Mouse (Mus musculus): Measurements from ENCODE around the gene Tti1. TPM values are rescaled to one million over a fixed set of nuclear protein-coding genes. Genes with fewer than 3 reads are reported as not detected.

Tti1 gene
- polyA plus RNA-seq, 1 experiment from 2014 or later, result 21.1 TPM

- Histone ChIP-seq H3K4me3 (ENCODE audit: low read depth, low read length) (no peak overlapping the region), H3K4me2 (replicated peaks; ENCODE audit: low read depth, low read length) (no peak overlapping the region), H3K9me3 (ENCODE audit: control insufficient read depth, low read depth, low read length) (no peaks in the 10 kb centered on the region), H3K36me3 (ENCODE audit: control insufficient read depth, insufficient read depth, low read length) (peaks cover 7% of the 10 kb centered on the region; the same call in 1 of the 2 replicates), H3K27me3 (ENCODE audit: control insufficient read depth, insufficient read depth, low read length) (no peaks in the 10 kb centered on the region), H3K27ac (ENCODE audit: low read length) (no peak overlapping the region), H3K9ac (replicated peaks; ENCODE audit: low read depth, low read length) (no peak overlapping the region), H3K4me1 (ENCODE audit: control insufficient read depth, insufficient read depth, low read length) (0 out of 2 replicates have a peak, but pooled peaks cover 8% of the 10 kb centered on the region)
- 48% methylated on average over 5 of the region's 5 CpGs for whole genome bisulfite sequencing
- no peak for ATAC-seq (ENCODE audit: insufficient number of reproducible peaks, insufficient read depth, low FRiP score, low read depth)
These were observed 49.0 kb downstream of the Tti1 start for GRCm38 (mm10) chr2:157979241-157979640.

GRCm38 (mm10) chr2:157975595-157975994, 52.6 kb downstream of the Tti1 start:
- WGBS, result 3% methylated on average over 7 of the region's 7 CpGs
- no peak overlapping the region for H3K4me2 ChIP-seq (replicated peaks; ENCODE audit: low read depth, low read length)
- ATAC-seq (ENCODE audit: insufficient number of reproducible peaks, insufficient read depth, low FRiP score, low read depth), result no peak

GRCm38 (mm10) chr2:157974604-157975501, 53.4 kb downstream of the Tti1 start:
- Histone ChIP-seq H3K27me3 (ENCODE audit: control insufficient read depth, insufficient read depth, low read length) (no peaks in the 10 kb centered on the region), H3K4me2 (replicated peaks; ENCODE audit: low read depth, low read length) (no peak overlapping the region)
- 4% methylated on average over 23 of the region's 23 CpGs for WGBS

More at GRCm38 (mm10) chr2:157975595-157975994, 52.6 kb downstream of the Tti1 start:
- H3K36me3 ChIP-seq (ENCODE audit: control insufficient read depth, insufficient read depth, low read length), result no peaks in the 10 kb centered on the region
- H3K4me1 ChIP-seq (ENCODE audit: control insufficient read depth, insufficient read depth, low read length), result 0 out of 2 replicates have a peak, but pooled peaks cover 8% of the 10 kb centered on the region
- H3K9ac ChIP-seq (replicated peaks; ENCODE audit: low read depth, low read length), result no peak overlapping the region
- no peak overlapping the region for H3K27ac ChIP-seq (ENCODE audit: low read length)
- no peaks in the 10 kb centered on the region for H3K9me3 ChIP-seq (ENCODE audit: control insufficient read depth, low read depth, low read length)
- H3K27me3 ChIP-seq (ENCODE audit: control insufficient read depth, insufficient read depth, low read length), result no peaks in the 10 kb centered on the region
- no peak overlapping the region for H3K4me3 ChIP-seq (ENCODE audit: low read depth, low read length)

GRCm38 (mm10) chr2:157970669-157971068, 57.6 kb downstream of the Tti1 start:
- 0 out of 2 replicates have a peak, but pooled peaks cover 6% of the 10 kb centered on the region for H3K4me1 ChIP-seq (ENCODE audit: control insufficient read depth, insufficient read depth, low read length)
- H3K36me3 ChIP-seq (ENCODE audit: control insufficient read depth, insufficient read depth, low read length), result no peaks in the 10 kb centered on the region
- no peak for ATAC-seq (ENCODE audit: insufficient number of reproducible peaks, insufficient read depth, low FRiP score, low read depth)
- no peak overlapping the region for H3K4me2 ChIP-seq (replicated peaks; ENCODE audit: low read depth, low read length)
- H3K27ac ChIP-seq (ENCODE audit: low read length), result no peak overlapping the region
- no peaks in the 10 kb centered on the region for H3K9me3 ChIP-seq (ENCODE audit: control insufficient read depth, low read depth, low read length)
- H3K4me3 ChIP-seq (ENCODE audit: low read depth, low read length), result no peak overlapping the region
- 2% methylated on average over 3 of the region's 3 CpGs for WGBS
- no peak overlapping the region for H3K9ac ChIP-seq (replicated peaks; ENCODE audit: low read depth, low read length)
- H3K27me3 ChIP-seq (ENCODE audit: control insufficient read depth, insufficient read depth, low read length), result no peaks in the 10 kb centered on the region

More at GRCm38 (mm10) chr2:157974604-157975501, 53.4 kb downstream of the Tti1 start:
- Histone ChIP-seq H3K9ac (replicated peaks; ENCODE audit: low read depth, low read length) (no peak overlapping the region), H3K27ac (ENCODE audit: low read length) (no peak overlapping the region), H3K9me3 (ENCODE audit: control insufficient read depth, low read depth, low read length) (no peaks in the 10 kb centered on the region), H3K4me1 (ENCODE audit: control insufficient read depth, insufficient read depth, low read length) (0 out of 2 replicates have a peak, but pooled peaks cover 8% of the 10 kb centered on the region), H3K4me3 (ENCODE audit: low read depth, low read length) (no peak overlapping the region), H3K36me3 (ENCODE audit: control insufficient read depth, insufficient read depth, low read length) (no peaks in the 10 kb centered on the region)
- ATAC-seq (ENCODE audit: insufficient number of reproducible peaks, insufficient read depth, low FRiP score, low read depth), result no peak

- no peaks in the 10 kb centered on the region for H3K9me3 ChIP-seq (ENCODE audit: control insufficient read depth, low read depth, low read length)
- no peak overlapping the region for H3K27ac ChIP-seq (ENCODE audit: low read length)
- ATAC-seq (ENCODE audit: insufficient number of reproducible peaks, insufficient read depth, low FRiP score, low read depth), result no peak
- H3K36me3 ChIP-seq (ENCODE audit: control insufficient read depth, insufficient read depth, low read length), result no peaks in the 10 kb centered on the region
- H3K27me3 ChIP-seq (ENCODE audit: control insufficient read depth, insufficient read depth, low read length), result no peaks in the 10 kb centered on the region
- no peak overlapping the region for H3K9ac ChIP-seq (replicated peaks; ENCODE audit: low read depth, low read length)
- no peak overlapping the region for H3K4me3 ChIP-seq (ENCODE audit: low read depth, low read length)
- no peak overlapping the region for H3K4me2 ChIP-seq (replicated peaks; ENCODE audit: low read depth, low read length)
- 0 out of 2 replicates have a peak, but pooled peaks cover under 1% of the 10 kb centered on the region for H3K4me1 ChIP-seq (ENCODE audit: control insufficient read depth, insufficient read depth, low read length)
- 67% methylated on average over 6 of the region's 6 CpGs for WGBS
These were observed 58.1 kb downstream of the Tti1 start for GRCm38 (mm10) chr2:157970124-157970523.

GRCm38 (mm10) chr2:157967856-157968255, 60.4 kb downstream of the Tti1 start:
- no peak overlapping the region for H3K4me2 ChIP-seq (replicated peaks; ENCODE audit: low read depth, low read length)
- no peak for ATAC-seq (ENCODE audit: insufficient number of reproducible peaks, insufficient read depth, low FRiP score, low read depth)
- H3K36me3 ChIP-seq (ENCODE audit: control insufficient read depth, insufficient read depth, low read length), result no peaks in the 10 kb centered on the region
- 19% methylated on average over 3 of the region's 3 CpGs for WGBS
- H3K4me1 ChIP-seq (ENCODE audit: control insufficient read depth, insufficient read depth, low read length), result no peaks in the 10 kb centered on the region
- H3K9ac ChIP-seq (replicated peaks; ENCODE audit: low read depth, low read length), result no peak overlapping the region
- H3K27ac ChIP-seq (ENCODE audit: low read length), result no peak overlapping the region
- H3K27me3 ChIP-seq (ENCODE audit: control insufficient read depth, insufficient read depth, low read length), result no peaks in the 10 kb centered on the region
- no peaks in the 10 kb centered on the region for H3K9me3 ChIP-seq (ENCODE audit: control insufficient read depth, low read depth, low read length)
- no peak overlapping the region for H3K4me3 ChIP-seq (ENCODE audit: low read depth, low read length)

- WGBS, result 0% methylated on average over 2 of the region's 2 CpGs
- H3K9ac ChIP-seq (replicated peaks; ENCODE audit: low read depth, low read length), result no peak overlapping the region
- no peak overlapping the region for H3K27ac ChIP-seq (ENCODE audit: low read length)
- no peaks in the 10 kb centered on the region for H3K36me3 ChIP-seq (ENCODE audit: control insufficient read depth, insufficient read depth, low read length)
- no peaks in the 10 kb centered on the region for H3K4me1 ChIP-seq (ENCODE audit: control insufficient read depth, insufficient read depth, low read length)
- H3K27me3 ChIP-seq (ENCODE audit: control insufficient read depth, insufficient read depth, low read length), result no peaks in the 10 kb centered on the region
- H3K4me3 ChIP-seq (ENCODE audit: low read depth, low read length), result no peak overlapping the region
- H3K9me3 ChIP-seq (ENCODE audit: control insufficient read depth, low read depth, low read length), result no peaks in the 10 kb centered on the region
- H3K4me2 ChIP-seq (replicated peaks; ENCODE audit: low read depth, low read length), result no peak overlapping the region
- ATAC-seq (ENCODE audit: insufficient number of reproducible peaks, insufficient read depth, low FRiP score, low read depth), result no peak
These were observed 70.5 kb downstream of the Tti1 start for GRCm38 (mm10) chr2:157957707-157958108.

- Histone ChIP-seq H3K9ac (replicated peaks; ENCODE audit: low read depth, low read length) (no peak overlapping the region), H3K27me3 (ENCODE audit: control insufficient read depth, insufficient read depth, low read length) (no peaks in the 10 kb centered on the region), H3K27ac (ENCODE audit: low read length) (no peak overlapping the region), H3K36me3 (ENCODE audit: control insufficient read depth, insufficient read depth, low read length) (no peaks in the 10 kb centered on the region), H3K4me3 (ENCODE audit: low read depth, low read length) (no peak overlapping the region), H3K4me1 (ENCODE audit: control insufficient read depth, insufficient read depth, low read length) (no peaks in the 10 kb centered on the region), H3K9me3 (ENCODE audit: control insufficient read depth, low read depth, low read length) (no peaks in the 10 kb centered on the region), H3K4me2 (replicated peaks; ENCODE audit: low read depth, low read length) (no peak overlapping the region)
- WGBS, result 59% methylated on average over 5 of the region's 5 CpGs
- ATAC-seq (ENCODE audit: insufficient number of reproducible peaks, insufficient read depth, low FRiP score, low read depth), result no peak
These were observed 74.3 kb downstream of the Tti1 start for GRCm38 (mm10) chr2:157953978-157954377.
